Mouse (Mus musculus): ENCODE data around the gene Setd6. TPM values are rescaled to one million over a fixed set of nuclear protein-coding genes. Genes with fewer than 3 reads are reported as not detected.
A peak's percentile ranks its signal among the peaks of the same experiment; 100 is the strongest.

Setd6 gene
- 19.7 and 19.9 TPM in 2 replicates for polyA plus RNA-seq (2015; fragmentation: Nextera tagmentation; extraction: Ambion mirVana)

DNA sequence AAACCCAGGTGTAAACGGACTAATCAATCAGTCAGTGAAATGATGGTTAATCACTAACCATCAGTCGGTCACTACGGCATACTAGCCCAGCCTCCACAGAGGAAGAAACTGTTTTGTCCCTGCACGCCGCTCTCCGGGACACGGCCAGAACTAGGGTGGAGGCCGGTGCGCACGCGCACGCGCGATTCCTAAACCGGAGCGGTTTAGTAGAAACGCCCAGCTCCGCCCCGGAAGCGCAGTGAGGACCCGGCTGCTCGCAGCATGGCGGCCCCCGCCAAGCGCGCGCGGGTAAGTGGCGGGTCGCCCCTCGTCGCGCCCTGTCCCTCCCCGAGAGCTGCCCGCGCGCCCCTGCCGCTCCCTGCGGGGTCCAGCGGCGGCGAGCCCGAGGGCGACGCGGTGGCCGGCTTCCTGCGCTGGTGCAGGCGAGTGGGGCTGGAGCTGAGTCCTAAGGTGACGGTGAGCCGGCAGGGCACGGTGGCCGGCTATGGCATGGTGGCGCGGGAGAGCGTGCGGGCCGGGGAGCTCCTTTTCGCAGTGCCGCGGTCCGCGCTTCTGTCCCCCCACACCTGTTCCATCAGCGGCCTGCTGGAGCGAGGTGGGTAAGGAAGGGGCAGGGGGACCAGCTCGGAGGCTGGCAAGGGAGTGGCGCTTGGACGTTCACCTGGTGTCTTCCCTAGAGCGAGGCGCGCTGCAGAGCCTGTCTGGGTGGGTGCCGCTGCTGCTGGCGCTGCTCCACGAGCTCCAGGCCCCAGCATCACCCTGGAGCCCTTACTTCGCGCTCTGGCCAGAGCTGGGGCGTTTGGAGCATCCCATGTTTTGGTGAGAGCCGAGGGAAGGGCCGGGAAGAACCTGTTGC is at the start of gene Setd6:
Gene Setd6, plus strand, starts transcription at position 206 of the 856 bp plus-strand sequence.
- ATAC-seq (replicated peaks; ENCODE audit: low FRiP score): peak; percentile 91
- Histone ChIP-seq H3K4me2 (peak within 1 kb of the TSS; percentile 87), H3K4me3 (replicated peaks) (peak within 1 kb of the TSS; percentile 95), H3K27me3 (no peaks in the 10 kb centered on the region), H3K9ac (peak within 1 kb of the TSS; percentile 79), H3K9me3 (replicated peaks) (no peaks in the 10 kb centered on the region), H3K27ac (peak within 1 kb of the TSS; percentile 79), H3K36me3 (peaks cover 40% of the 10 kb centered on the region), H3K4me1 (peaks cover 23% of the 10 kb centered on the region)
- WGBS: under 1% methylated on average over 75 of the region's 79 CpGs

DNA sequence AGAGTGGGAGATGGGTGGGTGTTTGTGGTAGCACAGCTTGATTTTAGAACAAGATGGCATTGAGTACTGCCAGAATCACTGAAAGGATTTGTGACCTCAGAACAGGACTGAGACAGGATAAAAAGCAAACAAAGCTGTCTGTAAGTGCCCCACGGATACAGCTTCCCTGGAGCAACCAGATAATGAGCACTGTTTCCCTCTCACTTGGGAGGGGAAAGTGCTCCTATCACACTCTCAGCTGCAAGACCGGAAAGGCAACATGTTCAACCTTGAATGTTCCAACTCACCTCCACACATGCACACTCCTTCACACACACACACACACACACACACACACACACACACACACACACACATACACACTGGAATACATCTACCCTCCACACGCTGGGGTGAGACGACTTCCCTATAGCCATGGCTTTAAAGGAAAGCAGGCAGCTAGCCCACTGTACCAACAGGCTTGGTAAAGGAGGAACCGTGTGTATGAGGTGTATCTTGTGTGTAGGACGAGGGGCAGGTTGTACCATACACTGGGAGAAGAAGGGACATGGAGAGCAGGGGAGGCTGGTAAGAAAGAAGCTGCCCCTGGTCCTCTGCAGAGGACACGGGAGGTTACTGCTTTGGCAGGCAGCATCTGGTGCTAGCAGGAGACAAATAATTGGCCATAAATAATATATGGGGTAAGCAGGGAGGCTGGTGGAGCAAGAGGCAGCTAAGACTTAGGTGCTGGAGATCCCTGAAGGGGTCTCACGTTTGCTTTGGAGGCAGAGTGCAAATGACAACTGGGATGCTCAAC is 47.3 kb upstream of the Setd6 start:
- no peak for ATAC-seq (replicated peaks; ENCODE audit: low FRiP score)

DNA sequence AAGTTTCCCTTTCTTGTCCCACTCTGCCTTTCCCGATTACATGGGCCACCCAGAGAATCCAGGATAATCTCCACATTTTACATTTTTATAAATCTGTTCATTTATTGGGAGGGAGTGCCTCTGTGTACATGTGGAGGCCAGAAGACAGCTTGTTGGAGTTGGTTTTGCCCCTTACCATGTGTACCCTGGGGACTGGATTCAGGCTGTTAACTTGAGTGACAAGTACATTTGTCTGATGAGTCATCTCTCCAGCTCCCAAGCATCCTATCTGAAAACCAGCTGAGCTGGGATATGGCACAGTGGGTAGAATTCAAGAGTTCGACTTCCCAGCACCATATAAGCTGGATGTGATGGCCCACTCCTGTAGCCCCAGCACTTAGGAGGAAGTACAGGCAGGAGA is 45.7 kb upstream of the Setd6 start:
- Histone ChIP-seq H3K27ac (no peak overlapping the region), H3K4me3 (replicated peaks) (no peak overlapping the region), H3K4me2 (no peak overlapping the region), H3K4me1 (0 out of 2 replicates have a peak, but pooled peaks cover 5% of the 10 kb centered on the region), H3K9me3 (replicated peaks) (no peaks in the 10 kb centered on the region), H3K9ac (no peak overlapping the region), H3K36me3 (no peaks in the 10 kb centered on the region), H3K27me3 (peaks cover 30% of the 10 kb centered on the region)
- WGBS: 82% methylated on average over 2 of the region's 2 CpGs
- ATAC-seq (replicated peaks; ENCODE audit: low FRiP score): no peak

More for the DNA sequence above, 47.3 kb upstream of the Setd6 start:
- no peak overlapping the region for H3K27ac ChIP-seq
- no peak overlapping the region for H3K9ac ChIP-seq
- 41% methylated on average over 8 of the region's 8 CpGs for WGBS
- H3K27me3 ChIP-seq: peaks cover 14% of the 10 kb centered on the region
- H3K4me1 ChIP-seq: 0 out of 2 replicates have a peak, but pooled peaks cover 9% of the 10 kb centered on the region
- no peak overlapping the region for H3K4me2 ChIP-seq
- H3K9me3 ChIP-seq (replicated peaks): no peaks in the 10 kb centered on the region
- H3K4me3 ChIP-seq (replicated peaks): no peak overlapping the region
- no peaks in the 10 kb centered on the region for H3K36me3 ChIP-seq

DNA sequence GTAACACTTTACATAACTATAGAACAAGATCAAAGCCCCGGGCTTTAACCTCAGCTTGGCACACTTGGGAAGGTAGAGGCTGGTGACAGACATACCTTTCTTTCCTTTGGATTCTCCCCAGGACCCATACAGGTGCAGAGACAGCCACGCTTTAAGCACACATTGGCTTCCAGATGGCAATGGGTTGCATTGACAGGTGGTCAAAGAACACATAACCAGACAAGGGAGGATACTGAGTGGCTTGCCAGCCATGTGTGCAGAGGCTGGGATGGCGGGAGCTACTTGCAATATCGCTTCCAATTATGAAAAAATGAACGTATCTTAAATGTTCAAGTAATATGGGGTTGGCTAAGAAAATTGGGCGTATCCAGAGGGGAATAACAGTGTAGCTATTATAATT is 43.8 kb upstream of the Setd6 start:
- H3K4me1 ChIP-seq: peaks cover 7% of the 10 kb centered on the region
- ATAC-seq (replicated peaks; ENCODE audit: low FRiP score): no peak
- no peak overlapping the region for H3K9ac ChIP-seq
- H3K4me2 ChIP-seq: no peak overlapping the region
- no peak overlapping the region for H3K4me3 ChIP-seq (replicated peaks)
- WGBS: 81% methylated on average over 6 of the region's 6 CpGs
- no peaks in the 10 kb centered on the region for H3K9me3 ChIP-seq (replicated peaks)
- no peaks in the 10 kb centered on the region for H3K36me3 ChIP-seq
- peaks cover 49% of the 10 kb centered on the region for H3K27me3 ChIP-seq
- no peak overlapping the region for H3K27ac ChIP-seq

- no peak overlapping the region for H3K27ac ChIP-seq
- no peaks in the 10 kb centered on the region for H3K9me3 ChIP-seq (replicated peaks)
- H3K4me3 ChIP-seq (replicated peaks): no peak overlapping the region
- no peaks in the 10 kb centered on the region for H3K36me3 ChIP-seq
- no peak overlapping the region for H3K4me2 ChIP-seq
- peaks cover 58% of the 10 kb centered on the region for H3K27me3 ChIP-seq
- H3K9ac ChIP-seq: no peak overlapping the region
- ATAC-seq (replicated peaks; ENCODE audit: low FRiP score): no peak
- 75% methylated on average over 5 of the region's 5 CpGs for whole genome bisulfite sequencing
- H3K4me1 ChIP-seq: peaks cover 12% of the 10 kb centered on the region
Measured at GRCm38 (mm10) chr8:95672811-95673210, 42.9 kb upstream of the Setd6 start.

GRCm38 (mm10) chr8:95676631-95677030 is 39.0 kb upstream of the Setd6 start, which contains the start of gene Ndrg4:
Gene Ndrg4, plus strand, starts transcription at chr8:95676980.
- no peaks in the 10 kb centered on the region for H3K36me3 ChIP-seq
- peaks cover 95% of the 10 kb centered on the region for H3K27me3 ChIP-seq
- 29% methylated on average over 9 of the region's 9 CpGs for WGBS

GRCm38 (mm10) chr8:95677591-95678023 is 38.1 kb upstream of the Setd6 start:
- peak; percentile 41 for ATAC-seq (replicated peaks; ENCODE audit: low FRiP score)

More at GRCm38 (mm10) chr8:95676631-95677030, 39.0 kb upstream of the Setd6 start, which contains the start of gene Ndrg4:
- no peaks in the 10 kb centered on the region for H3K9me3 ChIP-seq (replicated peaks)
- H3K4me3 ChIP-seq (replicated peaks): peak within 1 kb of the TSS; percentile 57
- peak within 1 kb of the TSS; percentile 36 for H3K9ac ChIP-seq
- ATAC-seq (replicated peaks; ENCODE audit: low FRiP score): no peak; the same call in 1 of the 2 replicates
- no peak within 1 kb of the TSS for H3K27ac ChIP-seq
- peaks cover 19% of the 10 kb centered on the region for H3K4me1 ChIP-seq
- peak within 1 kb of the TSS; percentile 99 for H3K4me2 ChIP-seq

DNA sequence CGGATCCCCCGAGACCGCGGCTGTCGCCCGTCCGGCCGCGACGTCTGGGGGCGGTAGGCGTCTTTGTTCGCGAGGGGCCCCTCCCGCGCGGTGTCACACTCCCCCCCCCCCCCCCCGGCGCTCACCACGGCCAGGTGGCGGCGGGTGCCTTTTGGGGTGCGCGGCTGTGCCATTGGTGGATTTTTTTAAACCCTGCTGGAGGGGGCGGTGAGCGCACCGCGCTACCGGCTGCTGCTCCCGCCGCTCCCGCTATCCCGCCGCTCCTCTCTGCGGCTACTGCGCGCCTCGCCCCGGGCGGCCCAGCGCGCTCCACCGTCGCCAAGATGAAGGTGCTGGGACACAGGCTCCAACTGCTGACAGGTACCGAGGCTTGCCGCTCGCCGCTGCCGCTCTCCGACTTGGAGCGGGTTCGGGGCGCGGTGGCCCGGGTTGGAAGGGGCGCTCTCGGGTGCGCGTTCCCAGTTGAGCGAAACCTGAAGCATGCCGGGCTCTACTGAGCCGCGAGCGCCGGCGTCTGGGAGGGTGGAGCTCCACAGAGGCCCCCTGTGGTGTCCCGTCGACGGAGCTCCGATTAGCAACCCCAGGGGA is 37.6 kb upstream of the Setd6 start:
- ATAC-seq (replicated peaks; ENCODE audit: low FRiP score): no peak
- Histone ChIP-seq H3K27me3 (peaks cover 83% of the 10 kb centered on the region), H3K4me3 (replicated peaks) (peak overlapping the region; percentile 57), H3K9ac (peak overlapping the region; percentile 36), H3K9me3 (replicated peaks) (no peaks in the 10 kb centered on the region), H3K4me2 (peak overlapping the region; percentile 99), H3K27ac (no peak overlapping the region), H3K36me3 (no peaks in the 10 kb centered on the region), H3K4me1 (peaks cover 19% of the 10 kb centered on the region)
- WGBS: 1% methylated on average over 65 of the region's 70 CpGs

More at GRCm38 (mm10) chr8:95677591-95678023, 38.1 kb upstream of the Setd6 start:
- H3K4me3 ChIP-seq (replicated peaks): peak overlapping the region; percentile 57
- H3K9ac ChIP-seq: peak overlapping the region; percentile 36
- peaks cover 88% of the 10 kb centered on the region for H3K27me3 ChIP-seq
- no peaks in the 10 kb centered on the region for H3K9me3 ChIP-seq (replicated peaks)
- peaks cover 19% of the 10 kb centered on the region for H3K4me1 ChIP-seq
- no peaks in the 10 kb centered on the region for H3K36me3 ChIP-seq
- WGBS: under 1% methylated on average over 41 of the region's 48 CpGs
- peak overlapping the region; percentile 99 for H3K4me2 ChIP-seq
- no peak overlapping the region for H3K27ac ChIP-seq

- no peak for ATAC-seq (replicated peaks; ENCODE audit: low FRiP score)
- 76% methylated on average over 10 of the region's 10 CpGs for WGBS
Measured at GRCm38 (mm10) chr8:95688073-95688672, 27.5 kb upstream of the Setd6 start.

DNA sequence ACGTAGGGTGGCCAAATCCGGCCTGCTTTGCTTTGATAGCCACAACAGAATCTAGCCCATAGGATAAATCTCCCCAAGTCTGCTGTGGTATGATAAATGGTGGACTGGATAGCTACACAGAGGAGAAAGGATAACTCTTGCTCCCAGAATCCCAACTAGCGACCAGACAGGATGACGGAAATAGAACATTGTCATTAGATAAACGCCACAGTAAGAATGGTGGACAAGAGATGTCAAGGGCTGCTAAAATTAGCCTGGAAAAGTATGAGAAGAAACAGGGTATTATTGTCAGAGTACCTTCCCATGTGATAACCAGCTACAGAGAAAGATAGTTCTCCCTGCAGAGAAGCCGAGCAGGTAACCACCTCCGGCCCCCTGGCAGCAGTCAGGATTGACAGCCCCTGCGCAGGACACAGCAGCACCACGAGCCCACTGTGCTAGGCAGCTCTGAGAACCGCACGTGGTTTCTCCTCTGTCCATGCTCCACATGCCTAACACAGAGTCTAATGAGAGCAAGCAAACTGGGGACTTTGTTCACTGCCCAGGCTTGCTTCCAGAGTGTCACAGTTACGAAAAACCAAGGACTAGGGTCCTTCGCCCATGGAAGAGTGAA is 24.6 kb upstream of the Setd6 start:
- 80% methylated on average over 13 of the region's 13 CpGs for WGBS
- H3K27ac ChIP-seq: no peak overlapping the region
- H3K4me3 ChIP-seq (replicated peaks): no peak overlapping the region
- ATAC-seq (replicated peaks; ENCODE audit: low FRiP score): no peak
- no peaks in the 10 kb centered on the region for H3K9me3 ChIP-seq (replicated peaks)
- no peak overlapping the region for H3K4me2 ChIP-seq
- H3K36me3 ChIP-seq: no peaks in the 10 kb centered on the region
- no peaks in the 10 kb centered on the region for H3K4me1 ChIP-seq
- peaks cover 38% of the 10 kb centered on the region for H3K27me3 ChIP-seq
- H3K9ac ChIP-seq: no peak overlapping the region

More at GRCm38 (mm10) chr8:95688073-95688672, 27.5 kb upstream of the Setd6 start:
- peaks cover 12% of the 10 kb centered on the region for H3K27me3 ChIP-seq
- no peaks in the 10 kb centered on the region for H3K9me3 ChIP-seq (replicated peaks)
- H3K4me3 ChIP-seq (replicated peaks): no peak overlapping the region
- H3K9ac ChIP-seq: no peak overlapping the region
- H3K4me1 ChIP-seq: no peaks in the 10 kb centered on the region
- H3K27ac ChIP-seq: no peak overlapping the region
- no peaks in the 10 kb centered on the region for H3K36me3 ChIP-seq
- H3K4me2 ChIP-seq: no peak overlapping the region

DNA sequence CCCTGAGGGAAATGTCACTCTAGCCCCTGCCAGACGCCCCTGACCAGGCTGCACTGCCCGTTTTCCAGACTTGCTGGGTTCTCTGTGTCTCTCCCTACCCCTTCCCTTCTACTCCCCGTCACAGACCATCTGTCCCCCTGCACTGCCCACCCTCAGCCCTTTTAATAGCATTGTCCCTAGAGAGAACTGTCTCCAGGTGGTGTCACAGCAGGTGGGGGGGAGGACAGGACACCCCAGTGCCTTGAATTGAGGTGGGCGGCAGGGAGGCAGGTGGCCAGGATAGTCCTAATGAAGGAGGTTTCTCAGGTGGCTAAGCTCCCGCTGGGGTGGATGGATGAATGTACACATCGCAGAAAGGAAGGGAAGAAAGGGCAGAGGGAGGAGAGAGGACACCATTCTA is 21.1 kb upstream of the Setd6 start:
- no peak for ATAC-seq (replicated peaks; ENCODE audit: low FRiP score)
- Histone ChIP-seq H3K27ac (no peak overlapping the region), H3K27me3 (peaks cover 64% of the 10 kb centered on the region), H3K4me3 (replicated peaks) (no peak overlapping the region), H3K9ac (no peak overlapping the region), H3K36me3 (no peaks in the 10 kb centered on the region), H3K9me3 (replicated peaks) (no peaks in the 10 kb centered on the region), H3K4me1 (0 out of 2 replicates have a peak, but pooled peaks cover 3% of the 10 kb centered on the region), H3K4me2 (no peak overlapping the region)
- 20% methylated on average over 6 of the region's 6 CpGs for WGBS

Data from kidney, embryonic 15.5 days (tissue).